16 mouse cellular contexts compared by ENCODE assay signal in the genomic region with DNA sequence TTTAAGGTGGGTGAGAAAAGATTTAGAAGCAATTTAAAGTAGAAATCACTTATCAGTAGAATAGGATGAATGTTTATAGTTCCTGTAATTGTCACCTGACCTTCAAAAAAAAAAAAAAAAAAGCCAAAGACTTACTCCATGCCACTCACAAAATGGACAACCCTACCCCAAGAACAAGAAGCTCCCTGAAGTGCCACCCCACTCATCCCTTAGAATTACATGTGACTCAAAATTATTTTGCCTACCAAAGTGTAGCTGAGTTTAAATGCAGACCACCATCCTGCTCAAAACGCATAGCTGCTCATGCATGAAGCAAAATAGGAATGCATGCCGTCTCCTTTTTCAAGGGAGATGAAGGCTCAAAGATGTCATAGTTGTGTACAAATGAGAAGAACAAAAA.
"Had no signal": no experiment of that assay in that cellular context is flagged by ENCODE, and none has a peak within 500 bp of the region (broad histone marks: within the 10 kb centered on the region; RNA-seq: fewer than 3 reads in every experiment).

No protein-coding gene starts in this region.

- H3K27me3 ChIP-seq: liver, embryonic 13.5 days; neural tube, embryonic 13.5 days; stomach, embryonic 15.5 days had no signal

- H3K36me3 ChIP-seq: liver, embryonic 13.5 days; neural tube, embryonic 13.5 days; stomach, embryonic 15.5 days had no signal

- H3K4me2 ChIP-seq: liver, embryonic 13.5 days; neural tube, embryonic 13.5 days; stomach, embryonic 15.5 days had no signal

- H3K9ac ChIP-seq: liver, embryonic 13.5 days; neural tube, embryonic 13.5 days; stomach, embryonic 15.5 days had no signal

- ATAC-seq: intestine, postnatal 0 days had no signal

- H3K9me3 ChIP-seq: liver, embryonic 13.5 days; neural tube, embryonic 13.5 days; stomach, embryonic 15.5 days had no signal

- H3K4me3 ChIP-seq: left cerebral cortex, adult 2 months; liver, embryonic 13.5 days; myocyte; neural tube, embryonic 13.5 days; stomach, embryonic 15.5 days had no signal

- DNase-seq: kidney, adult 2 months; kidney, postnatal 10 days; kidney, postnatal 36 days; layer of hippocampus, postnatal 36 days; liver, embryonic 13.5 days; lung, adult 2 months; lung, postnatal 14 days; lung, postnatal 4 days; right cerebral cortex, postnatal 25 days; spleen, adult 18-20 months; thymus, postnatal 25 days had no signal

- H3K4me1 ChIP-seq: liver, embryonic 13.5 days; neural tube, embryonic 13.5 days; stomach, embryonic 15.5 days had no signal

- H3K27ac ChIP-seq: left cerebral cortex, adult 2 months; liver, embryonic 13.5 days; neural tube, embryonic 13.5 days; stomach, embryonic 15.5 days had no signal
